Mouse (Mus musculus): Measurements from ENCODE around the gene Smpd1. TPM values are rescaled to one million over a fixed set of nuclear protein-coding genes. Genes with fewer than 3 reads are reported as not detected.

The Smpd1 gene
- total RNA-seq, 2 experiments from 2014 or later = 16.2 to 21.0 TPM

Other genes starting within 250 kb of the Smpd1 start
- not detected in 2 replicates for gene Olfr689, start 243.2 kb upstream of the Smpd1 start, total RNA-seq (2015)
- not detected in 2 replicates for gene Olfr689, start 243.2 kb upstream of the Smpd1 start, total RNA-seq (2017)
- not detected in 2 replicates for gene Olfr690, start 220.3 kb upstream of the Smpd1 start, total RNA-seq (2015)
- not detected in 2 replicates for gene Olfr690, start 220.3 kb upstream of the Smpd1 start, total RNA-seq (2017)
- gene Olfr691, start 212.1 kb upstream of the Smpd1 start, total RNA-seq (2015) = not detected in 2 replicates
- gene Olfr691, start 212.1 kb upstream of the Smpd1 start, total RNA-seq (2017) = not detected in 2 replicates
- gene Olfr692, start 186.1 kb upstream of the Smpd1 start, total RNA-seq (2015) = not detected in 2 replicates
- gene Olfr692, start 186.1 kb upstream of the Smpd1 start, total RNA-seq (2017) = not detected in 2 replicates
- not detected in 2 replicates for gene Gm5901, start 179.3 kb upstream of the Smpd1 start, total RNA-seq (2015)
- not detected in 2 replicates for gene Gm5901, start 179.3 kb upstream of the Smpd1 start, total RNA-seq (2017)
- gene Fam160a2, start 154.3 kb upstream of the Smpd1 start, total RNA-seq (2015) = 32.4 and 33.3 TPM in 2 replicates
- 8.7 and 19.8 TPM in 2 replicates for gene Fam160a2, start 154.3 kb upstream of the Smpd1 start, total RNA-seq (2017)
- 0.07 TPM in 1 of 2 replicates, not detected in the other for gene Cnga4, start 149.8 kb upstream of the Smpd1 start, total RNA-seq (2015)
- gene Cnga4, start 149.8 kb upstream of the Smpd1 start, total RNA-seq (2017) = not detected in 2 replicates
- gene Cckbr, start 128.6 kb upstream of the Smpd1 start, total RNA-seq (2015) = not detected in 2 replicates
- gene Cckbr, start 128.6 kb upstream of the Smpd1 start, total RNA-seq (2017) = not detected in 2 replicates
- gene Cavin3, start 72.1 kb upstream of the Smpd1 start, total RNA-seq (2015) = 0.22 and 0.27 TPM in 2 replicates
- 0.41 and 0.42 TPM in 2 replicates for gene Cavin3, start 72.1 kb upstream of the Smpd1 start, total RNA-seq (2017)
- not detected in 2 replicates for gene Apbb1, start 27.3 kb downstream of the Smpd1 start, total RNA-seq (2015)
- gene Apbb1, start 27.3 kb downstream of the Smpd1 start, total RNA-seq (2017) = not detected in 2 replicates
- gene Hpx, start 45.8 kb downstream of the Smpd1 start, total RNA-seq (2015) = not detected in 2 replicates
- not detected in 2 replicates for gene Hpx, start 45.8 kb downstream of the Smpd1 start, total RNA-seq (2017)
- 2.8 and 3.3 TPM in 2 replicates for gene Trim3, start 79.2 kb downstream of the Smpd1 start, total RNA-seq (2015)
- gene Trim3, start 79.2 kb downstream of the Smpd1 start, total RNA-seq (2017) = 1.8 and 3.2 TPM in 2 replicates
- gene Timm10b, start 85.7 kb downstream of the Smpd1 start, total RNA-seq (2015) = 64.6 and 65.0 TPM in 2 replicates
- gene Timm10b, start 85.7 kb downstream of the Smpd1 start, total RNA-seq (2017) = 64.7 and 82.0 TPM in 2 replicates
- 16.0 and 18.5 TPM in 2 replicates for gene Arfip2, start 86.1 kb downstream of the Smpd1 start, total RNA-seq (2015)
- gene Arfip2, start 86.1 kb downstream of the Smpd1 start, total RNA-seq (2017) = 57.5 and 59.8 TPM in 2 replicates
- 1.5 and 2.0 TPM in 2 replicates for gene Gm45799, start 86.2 kb downstream of the Smpd1 start, total RNA-seq (2015)
- gene Gm45799, start 86.2 kb downstream of the Smpd1 start, total RNA-seq (2017) = 1.5 and 4.1 TPM in 2 replicates
- gene Dnhd1, start 96.5 kb downstream of the Smpd1 start, total RNA-seq (2015) = 1.0 and 1.6 TPM in 2 replicates
- gene Dnhd1, start 96.5 kb downstream of the Smpd1 start, total RNA-seq (2017) = 0.17 and 0.27 TPM in 2 replicates
- 149 and 157 TPM in 2 replicates for gene Ilk, start 182.2 kb downstream of the Smpd1 start, total RNA-seq (2015)
- 105 and 110 TPM in 2 replicates for gene Ilk, start 182.2 kb downstream of the Smpd1 start, total RNA-seq (2017)
- 26.4 and 30.4 TPM in 2 replicates for gene Rrp8, start 183.0 kb downstream of the Smpd1 start, total RNA-seq (2015)
- gene Rrp8, start 183.0 kb downstream of the Smpd1 start, total RNA-seq (2017) = 39.8 and 48.9 TPM in 2 replicates
- gene Taf10, start 190.0 kb downstream of the Smpd1 start, total RNA-seq (2015) = 301 and 304 TPM in 2 replicates
- gene Taf10, start 190.0 kb downstream of the Smpd1 start, total RNA-seq (2017) = 136 and 141 TPM in 2 replicates
- gene Tpp1, start 197.9 kb downstream of the Smpd1 start, total RNA-seq (2015) = 64.8 and 73.5 TPM in 2 replicates
- 14.3 and 22.2 TPM in 2 replicates for gene Tpp1, start 197.9 kb downstream of the Smpd1 start, total RNA-seq (2017)
- gene Dchs1, start 233.3 kb downstream of the Smpd1 start, total RNA-seq (2015) = 0.07 TPM in 1 of 2 replicates, not detected in the other
- not detected in 2 replicates for gene Dchs1, start 233.3 kb downstream of the Smpd1 start, total RNA-seq (2017)